Mouse (Mus musculus) limb, embryonic 10.5 days (tissue): ENCODE data around the gene Eef1akmt2. TPM values are rescaled to one million over a fixed set of nuclear protein-coding genes. Genes with fewer than 3 reads are reported as not detected.

Experiments
- DNase-seq: peaks from one replicate; pipeline ENCODE4 v3.0.0-alpha.2; 2017; ENCODE audit warnings: low spot score
- H3K27ac ChIP-seq: fragments of 300-500 bp; sonication (generic); 2 replicates; pipeline ENCODE4 v1.5.1; 2016; ENCODE audit warnings: mild to moderate bottlenecking
- H3K27me3 ChIP-seq: fragments of 300-500 bp; sonication (generic); 2 replicates; pipeline ENCODE4 v1.6.1; 2016; ENCODE audit warnings: low read depth, mild to moderate bottlenecking; ENCODE audit not compliant: poor library complexity, severe bottlenecking
- H3K36me3 ChIP-seq: fragments of 300-500 bp; sonication (generic); 2 replicates; pipeline ENCODE4 v1.6.1; 2016; ENCODE audit warnings: mild to moderate bottlenecking, moderate library complexity
- H3K4me1 ChIP-seq: fragments of 300-500 bp; sonication (generic); 2 replicates; pipeline ENCODE4 v1.6.1; 2016
- H3K4me3 ChIP-seq: fragments of 300-500 bp; sonication (generic); 2 replicates; pipeline ENCODE4 v1.5.1; 2016; ENCODE audit warnings: mild to moderate bottlenecking, moderate library complexity
- H3K9me3 ChIP-seq: fragments of 300-500 bp; sonication (generic); replicated peaks from 2 replicates; pipeline ENCODE4 v1.6.1; 2016; ENCODE audit warnings: mild to moderate bottlenecking
- WGBS: fragments of 180-500 bp; shearing (Covaris S2); methylation state at CpG from one replicate; pipeline ENCODE4 v1.1.7; 2016; 5-methylcytosine and 5-hydroxymethylcytosine counted together
- polyA plus RNA-seq: library from polyadenylated mRNA; unstranded; fragments of >200 nt; fragmentation: Nextera tagmentation; extraction: Ambion mirVana; gene quantifications from 2 replicates; pipeline ENCODE4 v1.2.1, GENCODE M21; 2016

The Eef1akmt2 gene
- polyA plus RNA-seq, 1 experiment from 2014 or later: 74.6 TPM

GRCm38 (mm10) chr7:132804951-132805350, 47.5 kb downstream of the Eef1akmt2 start:
- Histone ChIP-seq H3K27me3 (no peaks in the 10 kb centered on the region), H3K36me3 (peaks cover 23% of the 10 kb centered on the region), H3K9me3 (no peaks in the 10 kb centered on the region), H3K27ac (no peak overlapping the region), H3K4me3 (no peak overlapping the region), H3K4me1 (peaks cover 66% of the 10 kb centered on the region)
- 79% methylated on average over 5 of the region's 5 CpGs for WGBS
- no peak for DNase-seq

GRCm38 (mm10) chr7:132804461-132804860, 48.0 kb downstream of the Eef1akmt2 start:
- H3K4me1 ChIP-seq: peaks cover 64% of the 10 kb centered on the region

GRCm38 (mm10) chr7:132803962-132804361, 48.5 kb downstream of the Eef1akmt2 start:
- Histone ChIP-seq H3K4me3 (no peak overlapping the region), H3K36me3 (peaks cover 23% of the 10 kb centered on the region), H3K9me3 (no peaks in the 10 kb centered on the region), H3K4me1 (peaks cover 59% of the 10 kb centered on the region), H3K27me3 (no peaks in the 10 kb centered on the region), H3K27ac (no peak overlapping the region)
- DNase-seq: no peak
- WGBS: 64% methylated on average over 3 of the region's 3 CpGs

More at GRCm38 (mm10) chr7:132804461-132804860, 48.0 kb downstream of the Eef1akmt2 start:
- no peaks in the 10 kb centered on the region for H3K27me3 ChIP-seq
- H3K9me3 ChIP-seq: no peaks in the 10 kb centered on the region
- H3K27ac ChIP-seq: no peak overlapping the region
- H3K36me3 ChIP-seq: peaks cover 23% of the 10 kb centered on the region
- 90% methylated on average over 7 of the region's 7 CpGs for WGBS
- no peak overlapping the region for H3K4me3 ChIP-seq
- no peak for DNase-seq

GRCm38 (mm10) chr7:132803336-132803735, 49.1 kb downstream of the Eef1akmt2 start:
- WGBS: 71% methylated on average over 2 of the region's 2 CpGs
- Histone ChIP-seq H3K4me3 (no peak overlapping the region), H3K4me1 (peaks cover 53% of the 10 kb centered on the region), H3K9me3 (no peaks in the 10 kb centered on the region), H3K27ac (no peak overlapping the region), H3K36me3 (peaks cover 27% of the 10 kb centered on the region), H3K27me3 (no peaks in the 10 kb centered on the region)
- no peak for DNase-seq

- Histone ChIP-seq H3K36me3 (peaks cover 33% of the 10 kb centered on the region), H3K27ac (peak overlapping the region; percentile 21; the same call in 1 of the 2 replicates), H3K9me3 (no peaks in the 10 kb centered on the region), H3K4me3 (no peak overlapping the region), H3K27me3 (no peaks in the 10 kb centered on the region), H3K4me1 (peaks cover 46% of the 10 kb centered on the region)
- WGBS: 88% methylated on average over 11 of the region's 11 CpGs
- no peak for DNase-seq
These were observed 49.8 kb downstream of the Eef1akmt2 start for GRCm38 (mm10) chr7:132802691-132803090.

- H3K27ac ChIP-seq: peak overlapping the region; percentile 21
- H3K4me1 ChIP-seq: peaks cover 40% of the 10 kb centered on the region
- DNase-seq: no peak
These were observed 50.4 kb downstream of the Eef1akmt2 start for GRCm38 (mm10) chr7:132802066-132802465.

GRCm38 (mm10) chr7:132801509-132801908, 51.0 kb downstream of the Eef1akmt2 start:
- Histone ChIP-seq H3K4me3 (no peak overlapping the region), H3K27ac (peak overlapping the region; percentile 21; the same call in 1 of the 2 replicates), H3K9me3 (no peaks in the 10 kb centered on the region), H3K36me3 (peaks cover 35% of the 10 kb centered on the region), H3K4me1 (peaks cover 35% of the 10 kb centered on the region), H3K27me3 (no peaks in the 10 kb centered on the region)
- no peak for DNase-seq
- 93% methylated on average over 5 of the region's 5 CpGs for WGBS

More at GRCm38 (mm10) chr7:132802066-132802465, 50.4 kb downstream of the Eef1akmt2 start:
- WGBS: 78% methylated on average over 2 of the region's 2 CpGs
- Histone ChIP-seq H3K27me3 (no peaks in the 10 kb centered on the region), H3K9me3 (no peaks in the 10 kb centered on the region), H3K4me3 (no peak overlapping the region), H3K36me3 (peaks cover 38% of the 10 kb centered on the region)

GRCm38 (mm10) chr7:132800868-132801267, 51.6 kb downstream of the Eef1akmt2 start:
- Histone ChIP-seq H3K4me1 (peaks cover 33% of the 10 kb centered on the region), H3K9me3 (no peaks in the 10 kb centered on the region)

GRCm38 (mm10) chr7:132799119-132800016, 53.1 kb downstream of the Eef1akmt2 start:
- no peak for DNase-seq
- Histone ChIP-seq H3K27ac (no peak overlapping the region; the same call in 1 of the 2 replicates), H3K27me3 (no peaks in the 10 kb centered on the region), H3K4me3 (no peak overlapping the region), H3K9me3 (no peaks in the 10 kb centered on the region), H3K36me3 (peaks cover 40% of the 10 kb centered on the region), H3K4me1 (peaks cover 27% of the 10 kb centered on the region)
- 93% methylated on average over 5 of the region's 5 CpGs for WGBS

More at GRCm38 (mm10) chr7:132800868-132801267, 51.6 kb downstream of the Eef1akmt2 start:
- DNase-seq: no peak
- H3K27me3 ChIP-seq: no peaks in the 10 kb centered on the region
- H3K4me3 ChIP-seq: no peak overlapping the region
- WGBS: 91% methylated on average over 10 of the region's 10 CpGs
- peaks cover 35% of the 10 kb centered on the region for H3K36me3 ChIP-seq
- no peak overlapping the region for H3K27ac ChIP-seq

- Histone ChIP-seq H3K4me1 (peaks cover 28% of the 10 kb centered on the region), H3K4me3 (no peak overlapping the region), H3K36me3 (peaks cover 19% of the 10 kb centered on the region), H3K27me3 (no peaks in the 10 kb centered on the region), H3K9me3 (no peaks in the 10 kb centered on the region), H3K27ac (no peak overlapping the region)
- WGBS: 92% methylated on average over 5 of the region's 5 CpGs
- no peak for DNase-seq
These were observed 57.3 kb downstream of the Eef1akmt2 start for GRCm38 (mm10) chr7:132795141-132795540.

GRCm38 (mm10) chr7:132793467-132793866, 59.0 kb downstream of the Eef1akmt2 start:
- no peak overlapping the region for H3K27ac ChIP-seq
- no peaks in the 10 kb centered on the region for H3K9me3 ChIP-seq
- peaks cover 24% of the 10 kb centered on the region for H3K36me3 ChIP-seq
- H3K4me1 ChIP-seq: peaks cover 30% of the 10 kb centered on the region
- no peaks in the 10 kb centered on the region for H3K27me3 ChIP-seq
- WGBS: 76% methylated on average over 6 of the region's 6 CpGs
- no peak overlapping the region for H3K4me3 ChIP-seq
- no peak for DNase-seq

- no peaks in the 10 kb centered on the region for H3K9me3 ChIP-seq
- no peaks in the 10 kb centered on the region for H3K27me3 ChIP-seq
- no peak overlapping the region for H3K27ac ChIP-seq
- WGBS: 90% methylated on average over 14 of the region's 14 CpGs
- peaks cover 41% of the 10 kb centered on the region for H3K4me1 ChIP-seq
- no peak for DNase-seq
- H3K4me3 ChIP-seq: no peak overlapping the region
- H3K36me3 ChIP-seq: peaks cover 12% of the 10 kb centered on the region
These were observed 61.8 kb downstream of the Eef1akmt2 start for GRCm38 (mm10) chr7:132790447-132791219.

GRCm38 (mm10) chr7:132788826-132789225, 63.6 kb downstream of the Eef1akmt2 start:
- H3K36me3 ChIP-seq: peaks cover 7% of the 10 kb centered on the region
- H3K27ac ChIP-seq: no peak overlapping the region
- H3K4me3 ChIP-seq: no peak overlapping the region
- H3K9me3 ChIP-seq: no peaks in the 10 kb centered on the region
- 94% methylated on average over 13 of the region's 13 CpGs for WGBS
- H3K27me3 ChIP-seq: no peaks in the 10 kb centered on the region
- peaks cover 47% of the 10 kb centered on the region for H3K4me1 ChIP-seq
- no peak for DNase-seq
